In the genomic region with DNA sequence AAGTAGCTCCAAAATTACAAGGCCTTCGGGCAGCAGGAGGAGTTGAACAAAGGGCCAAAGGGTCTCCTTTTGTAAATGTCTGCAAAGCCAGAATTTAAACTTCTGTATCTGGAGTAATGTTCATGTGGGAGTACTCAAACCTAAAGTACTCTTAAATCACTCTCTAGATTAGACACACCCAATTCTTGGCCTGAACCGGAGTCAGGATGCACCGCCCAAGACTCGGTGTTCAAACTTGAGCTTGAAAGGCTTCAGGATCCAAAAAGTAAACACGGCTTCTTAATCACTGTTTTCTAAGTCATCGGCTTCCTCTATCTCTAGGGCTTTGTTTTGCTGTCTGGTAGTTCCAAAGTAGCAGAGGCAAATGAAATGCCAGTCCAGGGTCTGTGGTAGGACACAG, we compare ENCODE assay signal across 19 mouse cellular contexts.
DNase-seq lines count a peak whose midpoint lies in the region; ATAC-seq and TF ChIP-seq lines count a peak whose summit lies in the region.
"Had no signal": no experiment of that assay in that cellular context is flagged by ENCODE, and none has a peak within 500 bp of the region (broad histone marks: within the 10 kb centered on the region; RNA-seq: fewer than 3 reads in every experiment).

No protein-coding gene starts in this region.

- H3K36me3 ChIP-seq in kidney, postnatal 0 days (ENCODE audit: insufficient read depth, low read length): no peaks in the 10 kb centered on the region
- H3K36me3 ChIP-seq in lung, embryonic 15.5 days: no peaks in the 10 kb centered on the region
- no peaks in the 10 kb centered on the region for H3K36me3 ChIP-seq in stomach, embryonic 15.5 days
- H3K36me3 ChIP-seq: embryonic facial prominence, embryonic 10.5 days; neural tube, embryonic 12.5 days had no signal

- no peaks in the 10 kb centered on the region for H3K9me3 ChIP-seq in kidney, postnatal 0 days (replicated peaks; ENCODE audit: low read length)
- H3K9me3 ChIP-seq in lung, embryonic 15.5 days: no peaks in the 10 kb centered on the region
- H3K9me3 ChIP-seq in stomach, embryonic 15.5 days: no peaks in the 10 kb centered on the region
- H3K9me3 ChIP-seq: embryonic facial prominence, embryonic 10.5 days; neural tube, embryonic 12.5 days had no signal

- H3K4me1 ChIP-seq in kidney, postnatal 0 days (replicated peaks; ENCODE audit: insufficient read depth, low read length): no peaks in the 10 kb centered on the region
- peaks cover 17% of the 10 kb centered on the region; the same call in 1 of the 2 replicates for H3K4me1 ChIP-seq in brown adipose tissue, adult 24 weeks (ENCODE audit: control insufficient read depth, insufficient read depth, insufficient read length, low read length)
- H3K4me1 ChIP-seq in lung, embryonic 15.5 days: peaks cover 17% of the 10 kb centered on the region
- 0 out of 2 replicates have a peak, but pooled peaks cover 4% of the 10 kb centered on the region for H3K4me1 ChIP-seq in stomach, embryonic 15.5 days
- H3K4me1 ChIP-seq: neural tube, embryonic 12.5 days had no signal

- TF ChIP-seq CTCF in kidney, postnatal 0 days (IDR thresholded peaks at IDR 0.05; ENCODE audit: low read depth): no peak

- H3K27me3 ChIP-seq in kidney, postnatal 0 days (ENCODE audit: insufficient read depth, low read length): no peaks in the 10 kb centered on the region
- H3K27me3 ChIP-seq in lung, embryonic 15.5 days: no peaks in the 10 kb centered on the region
- H3K27me3 ChIP-seq in stomach, embryonic 15.5 days (replicated peaks): no peaks in the 10 kb centered on the region
- H3K27me3 ChIP-seq: neural tube, embryonic 12.5 days had no signal

- ATAC-seq in kidney, postnatal 0 days (replicated peaks; ENCODE audit: low FRiP score, low read depth): no peak
- peak; percentile 42; the same call in 1 of the 2 replicates for ATAC-seq in lung, embryonic 15.5 days (ENCODE audit: borderline replicate concordance, extremely low read depth, low FRiP score, low TSS enrichment)
- no peak for ATAC-seq in stomach, embryonic 15.5 days (ENCODE audit: insufficient read depth, low FRiP score, low read depth)

- H3K4me3 ChIP-seq in kidney, postnatal 0 days (replicated peaks; ENCODE audit: low read depth, low read length): no peak overlapping the region
- H3K4me3 ChIP-seq in brown adipose tissue, adult 24 weeks (ENCODE audit: insufficient read depth, low read depth, low read length): no peak overlapping the region
- no peak overlapping the region for H3K4me3 ChIP-seq in lung, embryonic 15.5 days
- H3K4me3 ChIP-seq in stomach, embryonic 15.5 days (replicated peaks): no peak overlapping the region
- H3K4me3 ChIP-seq: embryonic facial prominence, embryonic 10.5 days; neural tube, embryonic 12.5 days had no signal

- H3K27ac ChIP-seq in kidney, postnatal 0 days: no peak overlapping the region
- peak overlapping the region; percentile 45; the same call in 1 of the 2 replicates for H3K27ac ChIP-seq in brown adipose tissue, adult 24 weeks (replicated peaks; ENCODE audit: low read depth, low read length)
- H3K27ac ChIP-seq in lung, embryonic 15.5 days: peak overlapping the region; percentile 69
- peak overlapping the region; percentile 11; the same call in 1 of the 2 replicates for H3K27ac ChIP-seq in stomach, embryonic 15.5 days
- H3K27ac ChIP-seq: embryonic facial prominence, embryonic 10.5 days; hindbrain, embryonic 14.5 days; macrophage; neural tube, embryonic 12.5 days had no signal

- DNase-seq in kidney, postnatal 0 days (ENCODE audit: low spot score): peak; percentile 52
- no peak for DNase-seq in kidney, postnatal 10 days
- DNase-seq in spleen, postnatal 10 days (ENCODE audit: low spot score in 2 of 2): no peak
- DNase-seq in right cerebral cortex, postnatal 36 days (ENCODE audit: low spot score in 2 of 2): no peak
- DNase-seq: adrenal gland, adult 2 months; cerebellum, postnatal 10 days; kidney, adult 8-10 months; kidney, postnatal 36 days; layer of hippocampus, adult 9-11 months; thymus, adult 2 months had no signal

- H3K4me2 ChIP-seq in kidney, postnatal 0 days (ENCODE audit: low read length): no peak overlapping the region
- H3K4me2 ChIP-seq in lung, embryonic 15.5 days: no peak overlapping the region
- H3K4me2 ChIP-seq in stomach, embryonic 15.5 days: no peak overlapping the region
- H3K4me2 ChIP-seq: hindbrain, embryonic 14.5 days; liver, embryonic 11.5 days; midbrain, embryonic 11.5 days; neural tube, embryonic 12.5 days had no signal

- 45% methylated on average over 6 of the region's 6 CpGs for WGBS in kidney, postnatal 0 days
- WGBS in lung, embryonic 15.5 days: 48% methylated on average over 6 of the region's 6 CpGs
- 46% methylated on average over 6 of the region's 6 CpGs for WGBS in stomach, embryonic 15.5 days

- no peak overlapping the region for H3K9ac ChIP-seq in kidney, postnatal 0 days (ENCODE audit: low read depth, low read length)
- H3K9ac ChIP-seq in lung, embryonic 15.5 days: no peak overlapping the region
- H3K9ac ChIP-seq in stomach, embryonic 15.5 days: no peak overlapping the region
- H3K9ac ChIP-seq: hindbrain, embryonic 14.5 days; neural tube, embryonic 12.5 days had no signal
